Mouse (Mus musculus): Measurements from ENCODE around the gene Itm2b. TPM values are rescaled to one million over a fixed set of nuclear protein-coding genes. Genes with fewer than 3 reads are reported as not detected.

Gene Itm2b
- total RNA-seq, 2 experiments from 2014 or later, result 975 to 1,048 TPM

DNA sequence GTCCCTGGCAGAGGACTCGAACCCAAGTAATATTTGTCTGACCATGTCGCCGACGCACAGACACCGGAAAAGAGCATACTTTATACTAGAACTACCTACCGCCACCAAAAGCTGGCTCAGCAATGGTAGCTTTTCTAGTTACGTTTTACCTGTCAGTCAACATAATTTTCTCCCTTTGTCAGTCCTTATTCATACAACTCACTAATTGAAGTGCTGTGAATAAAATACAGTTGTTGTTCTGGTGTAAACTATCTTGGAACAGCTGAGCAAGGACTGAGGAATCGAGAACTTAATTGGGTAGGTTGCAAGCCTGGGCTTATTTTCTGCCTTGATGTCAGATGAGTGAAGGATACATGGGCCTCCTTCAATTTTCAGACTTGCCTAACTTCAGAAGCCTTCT lies 58.6 kb downstream of the Itm2b start:
- no peak for ATAC-seq (replicated peaks; ENCODE audit: poor library complexity, severe bottlenecking)

DNA sequence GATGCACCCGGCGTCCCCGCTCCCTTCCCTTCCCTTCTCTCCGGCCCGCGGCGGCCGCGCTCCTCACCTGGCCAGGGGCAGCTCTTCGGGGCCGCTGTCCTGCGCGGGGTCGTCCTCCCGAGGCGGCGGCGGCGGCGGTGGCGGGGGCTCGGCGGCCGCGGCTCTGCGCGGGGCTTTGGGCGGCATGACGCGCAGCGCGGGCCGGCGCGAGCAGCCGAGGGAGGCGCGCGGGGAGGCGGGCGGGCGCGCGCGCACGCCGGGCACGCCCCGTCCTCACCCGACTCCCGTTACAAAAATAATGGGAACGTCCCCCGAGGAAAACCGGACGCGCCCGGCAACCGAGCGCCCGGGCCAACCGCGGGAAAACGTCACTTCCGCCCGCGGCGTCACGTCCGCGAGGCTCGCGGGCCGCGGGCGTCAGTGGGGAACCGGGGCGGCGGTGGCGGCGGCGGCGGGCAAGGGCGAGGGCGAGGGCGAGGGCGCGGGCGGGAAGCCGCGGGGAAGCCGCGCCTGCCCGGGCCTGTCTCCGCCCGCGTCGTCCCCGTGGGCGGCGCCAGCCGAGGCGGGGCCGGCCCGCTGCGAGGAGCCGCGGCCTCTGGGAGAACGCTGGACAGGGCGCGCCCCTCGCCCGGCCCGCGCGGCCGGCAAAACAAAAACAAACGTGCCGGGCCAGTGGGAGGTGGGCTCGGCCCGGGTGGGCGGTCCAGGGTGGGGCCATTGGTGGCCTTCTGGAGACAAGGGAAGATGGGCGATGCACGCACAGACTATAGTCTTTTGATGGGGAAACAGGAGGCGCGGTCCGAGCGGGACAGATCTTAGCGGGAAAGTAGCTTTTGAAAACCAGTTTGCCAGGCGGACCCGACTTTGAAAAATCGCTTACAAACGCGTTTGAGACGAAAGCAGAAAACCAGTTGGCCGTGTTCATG lies 59.4 kb downstream of the Itm2b start, which contains the start of gene Rb1:
Rb1 (minus strand) TSS at position 367 of the 926 bp plus-strand sequence.
- peak; percentile 71 for ATAC-seq (replicated peaks; ENCODE audit: poor library complexity, severe bottlenecking)

DNA sequence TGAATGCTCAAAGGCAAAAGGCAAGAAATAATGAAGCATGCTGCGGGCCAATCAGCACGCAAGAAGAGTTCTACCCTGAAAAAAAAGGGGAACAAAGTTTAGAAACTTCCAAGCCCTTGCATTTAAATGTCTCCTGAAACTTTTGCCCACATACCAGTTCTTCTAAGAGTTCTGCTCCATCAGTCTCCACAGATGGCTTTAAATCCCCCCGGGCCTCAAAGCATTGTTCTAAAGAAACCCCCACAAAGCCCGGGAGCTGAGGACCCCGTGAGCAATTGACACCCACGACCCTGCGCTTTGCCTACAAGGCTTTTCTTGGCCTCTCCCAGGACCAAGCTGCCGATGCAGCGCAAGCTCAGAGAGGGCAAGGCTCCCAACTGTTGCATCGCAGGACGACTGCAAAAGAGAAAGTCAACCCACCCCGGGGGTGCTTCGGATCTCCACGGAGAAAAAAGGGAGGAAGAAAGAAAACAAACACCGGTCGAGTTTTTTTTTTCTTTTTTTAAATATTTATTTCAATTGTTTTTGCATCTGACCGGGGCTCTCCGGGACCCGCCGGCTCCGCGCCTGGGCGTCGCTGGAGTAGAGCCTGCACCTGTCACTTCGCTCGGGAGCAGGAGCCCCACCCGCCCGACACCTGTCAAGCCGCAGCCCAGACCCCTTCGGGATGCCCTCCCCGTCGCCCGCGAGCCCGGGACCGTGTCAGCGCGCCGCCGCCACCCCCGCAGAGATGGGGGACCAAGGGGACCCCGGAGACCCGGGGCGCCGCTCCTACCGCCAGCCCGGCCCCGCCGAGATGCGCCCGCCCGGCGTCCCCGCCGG lies 60.2 kb downstream of the Itm2b start:
- ATAC-seq (replicated peaks; ENCODE audit: poor library complexity, severe bottlenecking), result peak; percentile 61

DNA sequence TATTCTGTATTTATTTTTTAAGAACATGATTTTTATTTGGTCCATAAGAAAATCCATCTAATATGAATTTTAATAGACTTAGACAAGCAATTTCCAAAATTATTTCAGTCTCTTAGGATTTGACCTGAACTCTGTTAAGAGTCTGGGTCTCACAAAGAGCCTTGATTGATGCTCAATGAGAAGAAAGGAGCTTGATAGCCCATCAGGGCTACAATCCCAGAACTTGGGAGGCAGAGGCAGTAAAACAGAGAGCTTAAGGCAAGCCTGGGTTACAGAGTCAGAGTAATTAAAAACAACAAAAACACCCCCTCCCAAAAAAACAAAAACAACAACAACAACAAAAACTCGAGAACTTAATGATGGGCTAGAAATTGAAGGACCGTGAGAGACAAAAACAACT lies 61.1 kb downstream of the Itm2b start:
- no peak for ATAC-seq (replicated peaks; ENCODE audit: poor library complexity, severe bottlenecking)

DNA sequence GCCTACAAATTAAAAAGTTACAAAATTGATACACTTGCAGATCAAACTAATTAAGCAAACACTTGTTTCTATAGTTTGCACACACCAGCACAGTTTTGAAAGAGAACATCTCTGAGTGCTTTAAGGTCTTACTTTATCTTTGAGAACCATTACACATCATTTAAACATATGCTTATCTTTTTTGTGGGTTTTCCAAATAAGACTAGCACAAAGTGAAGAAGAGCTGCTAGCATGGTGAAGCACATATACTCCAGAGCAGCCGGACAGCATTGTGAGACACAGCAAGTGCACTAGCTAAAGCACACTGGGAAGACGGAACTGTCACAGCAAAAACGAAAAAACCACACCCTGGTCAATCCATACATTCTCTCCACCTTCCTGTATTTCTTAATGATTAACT lies 62.9 kb downstream of the Itm2b start:
- no peak for ATAC-seq (replicated peaks; ENCODE audit: poor library complexity, severe bottlenecking)

DNA sequence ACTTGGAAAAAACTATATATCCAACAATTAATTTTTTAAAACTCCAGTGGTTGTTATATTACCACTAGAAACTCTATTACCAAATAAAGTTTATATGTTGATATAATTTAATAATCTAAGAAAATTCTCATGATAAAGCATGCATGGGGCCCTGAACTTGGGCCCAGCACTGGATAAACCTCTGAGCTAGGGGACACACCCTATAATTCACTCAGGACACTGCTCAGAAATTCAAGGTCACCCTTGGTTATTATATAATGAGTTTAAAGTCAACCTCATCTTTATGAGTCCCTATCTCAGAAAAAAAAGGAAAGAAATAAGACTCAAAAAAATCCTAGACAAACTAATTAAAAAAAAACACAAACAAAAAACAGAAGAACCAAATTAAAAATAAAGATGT lies 68.2 kb downstream of the Itm2b start:
- ATAC-seq (replicated peaks; ENCODE audit: poor library complexity, severe bottlenecking), result no peak

DNA sequence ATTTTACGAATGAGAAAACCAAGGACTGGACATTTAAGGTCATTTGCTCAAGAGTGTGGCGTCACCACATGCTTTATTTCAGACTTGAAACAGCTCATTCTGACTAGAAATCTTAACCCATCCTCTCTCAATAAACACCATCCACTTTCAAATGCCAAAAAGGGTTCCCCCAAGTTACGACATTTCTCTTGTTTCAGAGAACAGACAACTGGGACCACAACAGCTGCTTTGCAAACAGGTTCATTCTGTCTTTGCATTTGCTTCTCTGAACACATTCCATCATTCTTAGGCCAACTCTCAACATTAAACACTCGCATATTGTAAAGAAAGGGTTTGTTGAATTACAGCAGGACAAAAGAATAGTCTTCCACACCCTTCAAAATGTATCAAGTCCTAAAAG lies 71.2 kb downstream of the Itm2b start:
- ATAC-seq (replicated peaks; ENCODE audit: poor library complexity, severe bottlenecking), result no peak

GRCm38 (mm10) chr14:73313396-73313795 lies 71.7 kb downstream of the Itm2b start:
- ATAC-seq (replicated peaks; ENCODE audit: poor library complexity, severe bottlenecking), result no peak

GRCm38 (mm10) chr14:73312909-73313308 lies 72.2 kb downstream of the Itm2b start:
- ATAC-seq (replicated peaks; ENCODE audit: poor library complexity, severe bottlenecking), result no peak

Other genes starting within 250 kb of the Itm2b start
- gene Lpar6, start 147.4 kb downstream of the Itm2b start, total RNA-seq (2014; fragmentation: Nextera tagmentation), result 11.4 and 14.7 TPM in 2 replicates
- 12.9 and 14.8 TPM in 2 replicates for gene Lpar6, start 147.4 kb downstream of the Itm2b start, total RNA-seq (2017)
- 25.4 and 34.8 TPM in 2 replicates for gene Rb1, start 59.5 kb downstream of the Itm2b start, total RNA-seq (2014; fragmentation: Nextera tagmentation)
- gene Rb1, start 59.5 kb downstream of the Itm2b start, total RNA-seq (2017), result 16.2 and 18.7 TPM in 2 replicates
- 51.8 and 57.7 TPM in 2 replicates for gene Med4, start 124.7 kb upstream of the Itm2b start, total RNA-seq (2014; fragmentation: Nextera tagmentation)
- gene Med4, start 124.7 kb upstream of the Itm2b start, total RNA-seq (2017), result 61.5 and 63.7 TPM in 2 replicates
- 56.4 and 79.2 TPM in 2 replicates for gene Sucla2, start 140.0 kb upstream of the Itm2b start, total RNA-seq (2014; fragmentation: Nextera tagmentation)
- 94.7 and 131 TPM in 2 replicates for gene Sucla2, start 140.0 kb upstream of the Itm2b start, total RNA-seq (2017)
- gene Nudt15, start 163.0 kb upstream of the Itm2b start, total RNA-seq (2014; fragmentation: Nextera tagmentation), result 0.09 and 4.1 TPM in 2 replicates
- 5.3 and 5.6 TPM in 2 replicates for gene Nudt15, start 163.0 kb upstream of the Itm2b start, total RNA-seq (2017)